Mouse (Mus musculus) olfactory bulb, adult 2 months (tissue): ENCODE data around the gene Tcf12.

Experiments
- CTCF ChIP-seq: fragments of 200-500 bp; IDR thresholded peaks from 2 replicates; pipeline ENCODE4 v1.5.1; 2012; ENCODE audit warnings: low read depth, mild to moderate bottlenecking, low read length, moderate library complexity; ENCODE audit not compliant: insufficient read depth
- POLR2A ChIP-seq: fragments of 200-500 bp; IDR thresholded peaks from 2 replicates; pipeline ENCODE4 v1.6.1; 2012; ENCODE audit warnings: mild to moderate bottlenecking, low read depth, low read length, moderate library complexity; ENCODE audit not compliant: insufficient read depth

- TF ChIP-seq CTCF (no peak), POLR2A (no peak)
Observed at GRCm38 (mm10) chr9:71915871-71916661, 195.6 kb downstream of the Tcf12 start.
